Mouse (Mus musculus): ENCODE results near the gene Apol8. TPM values are rescaled to one million over a fixed set of nuclear protein-coding genes. Genes with fewer than 3 reads are reported as not detected.
"Not testable (repeated sequence)": the region's sequence is repeated elsewhere in the genome, so short reads cannot be mapped to it uniquely, and the experiment has no call there.

The Apol8 gene
- polyA plus RNA-seq, 1 experiment from 2014 or later, result 0.55 TPM

DNA sequence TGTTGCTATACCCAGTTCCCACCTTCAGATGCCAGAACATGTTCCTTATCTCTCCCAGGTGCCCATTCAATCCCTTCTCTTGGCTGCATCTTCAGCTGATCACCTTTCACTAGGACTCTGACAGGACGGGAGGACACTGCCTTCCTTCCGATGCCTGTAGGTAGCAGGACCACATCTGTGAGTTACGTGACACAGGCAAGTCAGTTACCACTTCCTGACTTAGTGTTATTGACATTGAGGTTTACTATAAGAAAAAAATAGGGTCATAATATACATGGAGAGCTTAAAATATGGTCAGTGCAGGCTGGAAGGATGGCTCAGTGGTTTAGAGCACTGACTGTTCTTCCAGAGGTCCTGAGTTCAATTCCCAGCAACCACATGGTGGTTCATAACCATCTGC lies 35.3 kb downstream of the Apol8 start:
- not testable (repeated sequence) for H3K4me2 ChIP-seq (replicated peaks; ENCODE audit: low read depth, low read length); H3K4me1 ChIP-seq (ENCODE audit: control insufficient read depth, insufficient read depth, low read length); H3K9ac ChIP-seq (replicated peaks; ENCODE audit: low read depth, low read length); H3K27ac ChIP-seq (ENCODE audit: low read length); H3K27me3 ChIP-seq (ENCODE audit: control insufficient read depth, insufficient read depth, low read length); H3K36me3 ChIP-seq (ENCODE audit: control insufficient read depth, insufficient read depth, low read length); ATAC-seq (ENCODE audit: insufficient number of reproducible peaks, insufficient read depth, low FRiP score, low read depth); H3K9me3 ChIP-seq (ENCODE audit: control insufficient read depth, low read depth, low read length); H3K4me3 ChIP-seq (ENCODE audit: low read depth, low read length)
- no CpG with 5 or more reads among the region's 3 CpGs for WGBS

- ATAC-seq (ENCODE audit: insufficient number of reproducible peaks, insufficient read depth, low FRiP score, low read depth); H3K4me1 ChIP-seq (ENCODE audit: control insufficient read depth, insufficient read depth, low read length); H3K9ac ChIP-seq (replicated peaks; ENCODE audit: low read depth, low read length); H3K4me2 ChIP-seq (replicated peaks; ENCODE audit: low read depth, low read length); H3K4me3 ChIP-seq (ENCODE audit: low read depth, low read length); H3K36me3 ChIP-seq (ENCODE audit: control insufficient read depth, insufficient read depth, low read length); H3K27ac ChIP-seq (ENCODE audit: low read length); H3K9me3 ChIP-seq (ENCODE audit: control insufficient read depth, low read depth, low read length); H3K27me3 ChIP-seq (ENCODE audit: control insufficient read depth, insufficient read depth, low read length): not testable (repeated sequence)
- whole genome bisulfite sequencing, result 65% methylated on average over 2 of the region's 6 CpGs
Observed at GRCm38 (mm10) chr15:77718240-77718639, 38.6 kb downstream of the Apol8 start.

DNA sequence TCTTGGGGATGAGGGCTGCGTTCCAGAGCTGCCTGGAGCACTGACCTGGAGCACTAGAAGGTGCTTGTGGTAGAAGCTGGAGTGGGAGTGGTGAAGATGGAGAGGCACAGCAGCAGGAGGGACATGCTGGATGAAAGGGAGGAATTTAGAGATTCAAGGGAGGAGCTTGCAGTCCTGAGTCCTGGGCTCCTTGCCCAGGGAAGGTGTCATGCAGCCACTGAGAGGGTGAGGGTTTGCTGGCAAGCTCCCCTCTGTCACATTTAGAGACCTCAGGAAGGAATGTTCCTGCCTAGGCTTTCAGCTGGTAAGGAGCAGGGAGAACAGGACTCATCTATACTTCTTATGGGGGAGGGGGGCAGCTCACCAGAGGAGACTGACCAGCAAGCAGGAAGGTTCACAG lies 47.9 kb downstream of the Apol8 start:
- not testable (repeated sequence) for H3K9ac ChIP-seq (replicated peaks; ENCODE audit: low read depth, low read length); H3K4me3 ChIP-seq (ENCODE audit: low read depth, low read length); H3K9me3 ChIP-seq (ENCODE audit: control insufficient read depth, low read depth, low read length); H3K27ac ChIP-seq (ENCODE audit: low read length); H3K4me1 ChIP-seq (ENCODE audit: control insufficient read depth, insufficient read depth, low read length); ATAC-seq (ENCODE audit: insufficient number of reproducible peaks, insufficient read depth, low FRiP score, low read depth); H3K4me2 ChIP-seq (replicated peaks; ENCODE audit: low read depth, low read length); H3K27me3 ChIP-seq (ENCODE audit: control insufficient read depth, insufficient read depth, low read length); H3K36me3 ChIP-seq (ENCODE audit: control insufficient read depth, insufficient read depth, low read length)
- no CpG with 5 or more reads among the region's 1 CpGs for WGBS

GRCm38 (mm10) chr15:77705306-77705705 lies 51.5 kb downstream of the Apol8 start:
- not testable (repeated sequence) for ATAC-seq (ENCODE audit: insufficient number of reproducible peaks, insufficient read depth, low FRiP score, low read depth); H3K4me3 ChIP-seq (ENCODE audit: low read depth, low read length); H3K9me3 ChIP-seq (ENCODE audit: control insufficient read depth, low read depth, low read length); H3K4me1 ChIP-seq (ENCODE audit: control insufficient read depth, insufficient read depth, low read length); H3K27me3 ChIP-seq (ENCODE audit: control insufficient read depth, insufficient read depth, low read length); H3K36me3 ChIP-seq (ENCODE audit: control insufficient read depth, insufficient read depth, low read length); H3K9ac ChIP-seq (replicated peaks; ENCODE audit: low read depth, low read length); H3K4me2 ChIP-seq (replicated peaks; ENCODE audit: low read depth, low read length); H3K27ac ChIP-seq (ENCODE audit: low read length)
- 74% methylated on average over 3 of the region's 3 CpGs for WGBS

DNA sequence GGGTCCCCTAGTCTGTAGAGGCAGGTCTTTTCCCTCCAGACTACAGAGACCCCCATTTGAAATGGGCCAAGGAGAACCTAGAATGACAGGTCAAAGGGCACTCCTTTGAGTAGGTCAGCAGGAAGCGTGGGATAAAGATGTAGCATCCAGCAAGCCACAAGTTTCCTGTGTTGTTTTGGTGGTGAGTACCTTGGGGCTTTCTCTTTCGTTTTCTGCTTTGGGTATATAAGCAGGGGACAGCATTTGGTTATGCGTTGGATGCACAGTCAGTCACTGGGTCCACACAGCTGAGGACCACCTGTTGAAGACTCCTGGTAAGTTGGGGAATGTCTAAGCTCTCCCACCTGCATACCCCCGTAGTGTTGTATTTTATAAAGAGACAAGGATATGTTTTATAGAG lies 58.1 kb downstream of the Apol8 start, which contains the start of gene Apol7e:
TSS of gene Apol7e (plus strand) at position 202 of the 400 bp plus-strand sequence.
- H3K27me3 ChIP-seq (ENCODE audit: control insufficient read depth, insufficient read depth, low read length); H3K9ac ChIP-seq (replicated peaks; ENCODE audit: low read depth, low read length); H3K4me1 ChIP-seq (ENCODE audit: control insufficient read depth, insufficient read depth, low read length); H3K36me3 ChIP-seq (ENCODE audit: control insufficient read depth, insufficient read depth, low read length); H3K4me3 ChIP-seq (ENCODE audit: low read depth, low read length); H3K9me3 ChIP-seq (ENCODE audit: control insufficient read depth, low read depth, low read length); H3K27ac ChIP-seq (ENCODE audit: low read length); H3K4me2 ChIP-seq (replicated peaks; ENCODE audit: low read depth, low read length); ATAC-seq (ENCODE audit: insufficient number of reproducible peaks, insufficient read depth, low FRiP score, low read depth): not testable (repeated sequence)
- WGBS, result 77% methylated on average over 4 of the region's 4 CpGs

Other genes with a start within 250 kb of the Apol8 start
- not detected in 2 replicates for gene Apol11a, start 248.7 kb downstream of the Apol8 start, polyA plus RNA-seq (2014; fragmentation: Nextera tagmentation; extraction: Ambion mirVana)
- 0.32 and 0.84 TPM in 2 replicates for gene Apol7c, start 223.7 kb downstream of the Apol8 start, polyA plus RNA-seq (2014; fragmentation: Nextera tagmentation; extraction: Ambion mirVana)
- not detected in 2 replicates for gene 1700025B11Rik, start 195.1 kb downstream of the Apol8 start, polyA plus RNA-seq (2014; fragmentation: Nextera tagmentation; extraction: Ambion mirVana)
- gene Apol10b, start 160.9 kb downstream of the Apol8 start, polyA plus RNA-seq (2014; fragmentation: Nextera tagmentation; extraction: Ambion mirVana), result 0.17 and 0.35 TPM in 2 replicates
- gene Gm36245, start 157.7 kb downstream of the Apol8 start, polyA plus RNA-seq (2014; fragmentation: Nextera tagmentation; extraction: Ambion mirVana), result not detected in 2 replicates
- gene Apol11b, start 113.7 kb downstream of the Apol8 start, polyA plus RNA-seq (2014; fragmentation: Nextera tagmentation; extraction: Ambion mirVana), result not detected in 2 replicates
- 0.17 and 0.19 TPM in 2 replicates for gene Apol7e, start 58.1 kb downstream of the Apol8 start, polyA plus RNA-seq (2014; fragmentation: Nextera tagmentation; extraction: Ambion mirVana)
- gene Apol9b, start 28.0 kb downstream of the Apol8 start, polyA plus RNA-seq (2014; fragmentation: Nextera tagmentation; extraction: Ambion mirVana), result not detected in 2 replicates
- gene Myh9, start 85.2 kb upstream of the Apol8 start, polyA plus RNA-seq (2014; fragmentation: Nextera tagmentation; extraction: Ambion mirVana), result 75.4 and 77.1 TPM in 2 replicates
- gene Txn2, start 172.0 kb upstream of the Apol8 start, polyA plus RNA-seq (2014; fragmentation: Nextera tagmentation; extraction: Ambion mirVana), result 242 and 259 TPM in 2 replicates
- gene Foxred2, start 199.7 kb upstream of the Apol8 start, polyA plus RNA-seq (2014; fragmentation: Nextera tagmentation; extraction: Ambion mirVana), result 3.3 and 5.5 TPM in 2 replicates
- 206 and 211 TPM in 2 replicates for gene Eif3d, start 213.8 kb upstream of the Apol8 start, polyA plus RNA-seq (2014; fragmentation: Nextera tagmentation; extraction: Ambion mirVana)

Data from stomach, embryonic 14.5 days (tissue).